Mouse (Mus musculus) right cerebral cortex, adult 18-20 months (tissue): Measurements from ENCODE around the gene Id3.
A peak's percentile ranks its signal among the peaks of the same experiment; 100 is the strongest.

Experiments used
- DNase-seq: peaks from one replicate; pipeline ENCODE4 v3.0.0; 2022; ENCODE audit warnings: mixed read lengths

The Id3 gene

GRCm38 (mm10) chr4:136179998-136180397 lies 36.7 kb downstream of the Id3 start:
- DNase-seq: peak; percentile 57

GRCm38 (mm10) chr4:136180408-136181330 lies 37.4 kb downstream of the Id3 start:
- peak; percentile 68 for DNase-seq

- DNase-seq: no peak
Measured at GRCm38 (mm10) chr4:136181367-136181766, 38.1 kb downstream of the Id3 start.

GRCm38 (mm10) chr4:136185375-136185774 lies 42.1 kb downstream of the Id3 start:
- peak; percentile 39 for DNase-seq

- no peak for DNase-seq
Measured at GRCm38 (mm10) chr4:136186315-136186714, 43.0 kb downstream of the Id3 start.

- DNase-seq: no peak
Measured at GRCm38 (mm10) chr4:136186739-136187472, 43.6 kb downstream of the Id3 start.

GRCm38 (mm10) chr4:136188973-136189737 lies 45.9 kb downstream of the Id3 start:
- no peak for DNase-seq

GRCm38 (mm10) chr4:136189912-136190311 lies 46.6 kb downstream of the Id3 start:
- DNase-seq: no peak

- no peak for DNase-seq
Measured at GRCm38 (mm10) chr4:136193571-136193970, 50.3 kb downstream of the Id3 start.

- no peak for DNase-seq
Measured at GRCm38 (mm10) chr4:136195029-136195428, 51.7 kb downstream of the Id3 start.
